Mouse (Mus musculus): Measurements from ENCODE around the gene Kcnmb1. TPM values are rescaled to one million over a fixed set of nuclear protein-coding genes. Genes with fewer than 3 reads are reported as not detected.

Gene Kcnmb1
- polyA plus RNA-seq, 1 experiment from 2014 or later: 0.20 TPM

GRCm38 (mm10) chr11:33938561-33939274 lies 24.1 kb upstream of the Kcnmb1 start:
- H3K4me1 ChIP-seq (replicated peaks; ENCODE audit: control insufficient read depth, insufficient read depth, low read length): no peaks in the 10 kb centered on the region
- H3K36me3 ChIP-seq (ENCODE audit: control insufficient read depth, insufficient read depth, low read length): no peaks in the 10 kb centered on the region
- no peak overlapping the region for H3K27ac ChIP-seq (ENCODE audit: low read depth, low read length)
- 59% methylated on average over 7 of the region's 7 CpGs for WGBS
- peak; percentile 15 for DNase-seq (ENCODE audit: low spot score)
- no peaks in the 10 kb centered on the region for H3K9me3 ChIP-seq (ENCODE audit: control insufficient read depth, low read length)
- no peak overlapping the region for H3K9ac ChIP-seq (ENCODE audit: low read depth, low read length)
- ATAC-seq (ENCODE audit: low FRiP score): no peak
- H3K4me3 ChIP-seq (ENCODE audit: low read depth, low read length): no peak overlapping the region
- H3K27me3 ChIP-seq (ENCODE audit: control insufficient read depth, insufficient read depth, low read length): no peaks in the 10 kb centered on the region
- H3K4me2 ChIP-seq (replicated peaks; ENCODE audit: low read depth, low read length): no peak overlapping the region

GRCm38 (mm10) chr11:33939456-33940113 lies 23.2 kb upstream of the Kcnmb1 start:
- no peaks in the 10 kb centered on the region for H3K27me3 ChIP-seq (ENCODE audit: control insufficient read depth, insufficient read depth, low read length)
- no peak overlapping the region for H3K4me2 ChIP-seq (replicated peaks; ENCODE audit: low read depth, low read length)
- H3K9ac ChIP-seq (ENCODE audit: low read depth, low read length): no peak overlapping the region
- WGBS: 88% methylated on average over 4 of the region's 4 CpGs
- H3K4me3 ChIP-seq (ENCODE audit: low read depth, low read length): no peak overlapping the region
- H3K9me3 ChIP-seq (ENCODE audit: control insufficient read depth, low read length): no peaks in the 10 kb centered on the region
- DNase-seq (ENCODE audit: low spot score) (no peak), ATAC-seq (ENCODE audit: low FRiP score) (no peak)
- no peaks in the 10 kb centered on the region for H3K36me3 ChIP-seq (ENCODE audit: control insufficient read depth, insufficient read depth, low read length)
- no peak overlapping the region for H3K27ac ChIP-seq (ENCODE audit: low read depth, low read length)
- no peaks in the 10 kb centered on the region for H3K4me1 ChIP-seq (replicated peaks; ENCODE audit: control insufficient read depth, insufficient read depth, low read length)

- WGBS: 69% methylated on average over 1 of the region's 1 CpGs
- Histone ChIP-seq H3K27ac (ENCODE audit: low read depth, low read length) (no peak overlapping the region), H3K4me1 (replicated peaks; ENCODE audit: control insufficient read depth, insufficient read depth, low read length) (no peaks in the 10 kb centered on the region), H3K9me3 (ENCODE audit: control insufficient read depth, low read length) (no peaks in the 10 kb centered on the region), H3K4me3 (ENCODE audit: low read depth, low read length) (no peak overlapping the region), H3K36me3 (ENCODE audit: control insufficient read depth, insufficient read depth, low read length) (no peaks in the 10 kb centered on the region), H3K27me3 (ENCODE audit: control insufficient read depth, insufficient read depth, low read length) (no peaks in the 10 kb centered on the region), H3K4me2 (replicated peaks; ENCODE audit: low read depth, low read length) (no peak overlapping the region), H3K9ac (ENCODE audit: low read depth, low read length) (no peak overlapping the region)
- DNase-seq (ENCODE audit: low spot score) (no peak), ATAC-seq (ENCODE audit: low FRiP score) (no peak)
Observed at GRCm38 (mm10) chr11:33943565-33943964, 19.2 kb upstream of the Kcnmb1 start.

GRCm38 (mm10) chr11:33944067-33944785 lies 18.6 kb upstream of the Kcnmb1 start:
- no peak overlapping the region for H3K9ac ChIP-seq (ENCODE audit: low read depth, low read length)
- no peaks in the 10 kb centered on the region for H3K9me3 ChIP-seq (ENCODE audit: control insufficient read depth, low read length)
- no peaks in the 10 kb centered on the region for H3K27me3 ChIP-seq (ENCODE audit: control insufficient read depth, insufficient read depth, low read length)
- WGBS: 68% methylated on average over 4 of the region's 4 CpGs
- no peak overlapping the region for H3K4me3 ChIP-seq (ENCODE audit: low read depth, low read length)
- no peak overlapping the region for H3K4me2 ChIP-seq (replicated peaks; ENCODE audit: low read depth, low read length)
- DNase-seq (ENCODE audit: low spot score) (peak; percentile 54), ATAC-seq (ENCODE audit: low FRiP score) (no peak)
- H3K27ac ChIP-seq (ENCODE audit: low read depth, low read length): no peak overlapping the region
- no peaks in the 10 kb centered on the region for H3K36me3 ChIP-seq (ENCODE audit: control insufficient read depth, insufficient read depth, low read length)
- H3K4me1 ChIP-seq (replicated peaks; ENCODE audit: control insufficient read depth, insufficient read depth, low read length): no peaks in the 10 kb centered on the region

GRCm38 (mm10) chr11:33944786-33945328 lies 18.0 kb upstream of the Kcnmb1 start:
- Histone ChIP-seq H3K36me3 (ENCODE audit: control insufficient read depth, insufficient read depth, low read length) (no peaks in the 10 kb centered on the region), H3K9ac (ENCODE audit: low read depth, low read length) (no peak overlapping the region), H3K4me3 (ENCODE audit: low read depth, low read length) (no peak overlapping the region), H3K9me3 (ENCODE audit: control insufficient read depth, low read length) (no peaks in the 10 kb centered on the region), H3K27ac (ENCODE audit: low read depth, low read length) (no peak overlapping the region), H3K4me1 (replicated peaks; ENCODE audit: control insufficient read depth, insufficient read depth, low read length) (no peaks in the 10 kb centered on the region), H3K27me3 (ENCODE audit: control insufficient read depth, insufficient read depth, low read length) (no peaks in the 10 kb centered on the region), H3K4me2 (replicated peaks; ENCODE audit: low read depth, low read length) (no peak overlapping the region)
- WGBS: 86% methylated on average over 9 of the region's 9 CpGs
- no peak for ATAC-seq (ENCODE audit: low FRiP score)
- DNase-seq (ENCODE audit: low spot score): no peak

GRCm38 (mm10) chr11:33946501-33946900 lies 16.3 kb upstream of the Kcnmb1 start:
- Histone ChIP-seq H3K27me3 (ENCODE audit: control insufficient read depth, insufficient read depth, low read length) (no peaks in the 10 kb centered on the region), H3K4me1 (replicated peaks; ENCODE audit: control insufficient read depth, insufficient read depth, low read length) (no peaks in the 10 kb centered on the region), H3K27ac (ENCODE audit: low read depth, low read length) (no peak overlapping the region), H3K9ac (ENCODE audit: low read depth, low read length) (no peak overlapping the region), H3K36me3 (ENCODE audit: control insufficient read depth, insufficient read depth, low read length) (no peaks in the 10 kb centered on the region), H3K4me2 (replicated peaks; ENCODE audit: low read depth, low read length) (no peak overlapping the region), H3K9me3 (ENCODE audit: control insufficient read depth, low read length) (no peaks in the 10 kb centered on the region), H3K4me3 (ENCODE audit: low read depth, low read length) (no peak overlapping the region)
- ATAC-seq (ENCODE audit: low FRiP score) (no peak), DNase-seq (ENCODE audit: low spot score) (no peak)
- WGBS: 87% methylated on average over 4 of the region's 4 CpGs

- DNase-seq (ENCODE audit: low spot score): no peak
- Histone ChIP-seq H3K27me3 (ENCODE audit: control insufficient read depth, insufficient read depth, low read length) (no peaks in the 10 kb centered on the region), H3K36me3 (ENCODE audit: control insufficient read depth, insufficient read depth, low read length) (no peaks in the 10 kb centered on the region), H3K4me2 (replicated peaks; ENCODE audit: low read depth, low read length) (no peak overlapping the region), H3K9me3 (ENCODE audit: control insufficient read depth, low read length) (no peaks in the 10 kb centered on the region), H3K4me3 (ENCODE audit: low read depth, low read length) (no peak overlapping the region), H3K4me1 (replicated peaks; ENCODE audit: control insufficient read depth, insufficient read depth, low read length) (no peaks in the 10 kb centered on the region), H3K9ac (ENCODE audit: low read depth, low read length) (no peak overlapping the region), H3K27ac (ENCODE audit: low read depth, low read length) (no peak overlapping the region)
- WGBS: 36% methylated on average over 5 of the region's 5 CpGs
- no peak for ATAC-seq (ENCODE audit: low FRiP score)
Observed at GRCm38 (mm10) chr11:33951155-33951554, 11.7 kb upstream of the Kcnmb1 start.

- H3K4me3 ChIP-seq (ENCODE audit: low read depth, low read length): no peak overlapping the region
- no peak overlapping the region for H3K4me2 ChIP-seq (replicated peaks; ENCODE audit: low read depth, low read length)
- no peaks in the 10 kb centered on the region for H3K4me1 ChIP-seq (replicated peaks; ENCODE audit: control insufficient read depth, insufficient read depth, low read length)
- no peak for DNase-seq (ENCODE audit: low spot score)
- 87% methylated on average over 8 of the region's 8 CpGs for WGBS
- H3K9me3 ChIP-seq (ENCODE audit: control insufficient read depth, low read length): no peaks in the 10 kb centered on the region
- H3K27me3 ChIP-seq (ENCODE audit: control insufficient read depth, insufficient read depth, low read length): no peaks in the 10 kb centered on the region
- no peak overlapping the region for H3K9ac ChIP-seq (ENCODE audit: low read depth, low read length)
- ATAC-seq (ENCODE audit: low FRiP score): no peak
- H3K36me3 ChIP-seq (ENCODE audit: control insufficient read depth, insufficient read depth, low read length): no peaks in the 10 kb centered on the region
- H3K27ac ChIP-seq (ENCODE audit: low read depth, low read length): no peak overlapping the region
Observed at GRCm38 (mm10) chr11:33951684-33952625, 10.9 kb upstream of the Kcnmb1 start.

Measured in hindbrain, embryonic 11.5 days (tissue).